Mouse (Mus musculus) inflammation-experienced regulatory T-cells, adult 16 weeks (primary cell): ENCODE results near the gene Sytl2. TPM values are rescaled to one million over a fixed set of nuclear protein-coding genes. Genes with fewer than 3 reads are reported as not detected.

Experiments
- polyA plus RNA-seq: library from polyadenylated mRNA; unstranded; fragments of 100-300 nt; shearing (Covaris generic); gene quantifications from one replicate; pipeline ENCODE4 v1.2.1, GENCODE M21; 2017

Sytl2 gene
- 88.5 TPM for polyA plus RNA-seq

GRCm38 (mm10) chr7:90301942-90302646 is at the start of gene Sytl2:
Gene Sytl2, plus strand, starts transcription at chr7:90302252.

GRCm38 (mm10) chr7:90265289-90265970 is 36.6 kb upstream of the Sytl2 start, which contains the start of gene Ccdc83:
Gene Ccdc83, minus strand, starts transcription at chr7:90265777.

DNA sequence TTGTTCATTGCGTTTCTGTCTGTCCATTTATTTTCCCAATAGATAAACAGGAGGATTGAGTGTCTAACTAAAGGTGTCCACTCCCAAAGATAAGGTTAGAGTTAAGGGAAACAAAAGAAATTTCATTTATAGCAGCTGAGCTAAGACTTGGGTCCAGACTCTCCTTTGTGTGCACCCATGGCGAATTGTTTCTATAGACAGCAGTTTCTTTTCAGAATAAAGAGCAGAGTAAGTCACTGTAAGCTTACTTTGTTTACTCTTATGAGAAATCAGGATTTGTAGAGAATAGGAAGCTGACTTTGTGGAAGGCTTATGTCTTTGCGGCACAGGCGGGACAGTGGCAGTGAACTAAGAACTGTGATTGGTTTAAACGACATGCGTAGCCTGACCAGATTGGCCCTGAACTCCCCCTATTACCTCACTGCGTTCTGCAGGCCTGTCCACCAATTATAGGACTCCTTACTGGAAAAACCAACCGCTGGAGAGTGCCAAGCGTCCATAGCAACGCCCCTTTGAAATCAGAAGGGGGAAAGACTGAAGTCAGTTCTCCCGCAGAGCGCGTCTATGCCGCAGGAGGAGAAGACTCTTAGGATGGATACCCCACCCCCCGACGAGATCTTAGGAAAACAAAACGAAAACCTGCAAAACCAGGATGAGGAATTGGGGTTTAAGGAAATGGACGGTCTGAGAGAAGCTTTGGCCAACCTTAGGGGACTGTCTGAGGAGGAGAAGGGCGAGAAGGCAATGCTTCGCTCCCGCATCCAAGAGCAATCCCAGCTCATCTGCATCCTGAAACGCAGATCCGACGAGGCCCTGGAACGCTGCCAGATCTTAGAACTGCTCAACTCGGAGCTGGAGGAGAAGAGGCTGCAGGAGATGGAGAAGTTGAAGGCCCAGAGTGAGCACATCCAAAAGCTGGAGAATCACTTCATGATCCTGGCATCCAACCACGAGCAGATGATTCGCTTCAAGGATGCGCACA is 124.3 kb downstream of the Sytl2 start, which contains the start of gene Ccdc89:
Gene Ccdc89, plus strand, starts transcription at position 558 of the 982 bp plus-strand sequence.

DNA sequence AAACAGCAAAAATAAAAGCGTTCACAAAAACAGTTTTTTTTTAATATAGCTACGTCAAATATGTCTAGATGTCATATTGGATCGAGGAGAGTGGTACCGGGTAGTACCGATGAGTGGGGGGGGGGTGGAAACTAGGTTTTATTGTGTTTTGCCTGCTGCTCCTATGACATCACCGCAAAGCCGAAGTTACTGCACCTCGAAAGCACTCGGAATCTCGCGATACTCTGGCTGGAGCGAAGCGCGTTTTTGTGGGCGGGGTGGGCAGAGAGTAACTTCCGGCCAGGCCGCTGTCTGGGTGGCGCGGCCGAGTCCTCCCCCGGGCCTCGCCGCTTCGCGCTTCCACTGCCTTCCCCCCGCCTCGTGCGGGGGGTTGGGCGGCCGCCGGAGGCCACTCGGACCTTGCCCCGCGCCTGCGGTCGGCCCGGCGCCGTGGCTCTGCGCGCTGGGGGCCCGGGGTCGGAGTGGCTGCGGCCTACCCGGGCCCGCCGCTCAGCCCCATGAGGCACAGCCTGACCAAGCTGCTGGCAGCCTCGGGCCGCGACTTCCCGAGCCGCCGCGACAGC is 140.5 kb downstream of the Sytl2 start, which contains the start of gene Crebzf:
Gene Crebzf, plus strand, starts transcription at position 212 of the 563 bp plus-strand sequence.

GRCm38 (mm10) chr7:90456845-90457468 is 154.9 kb downstream of the Sytl2 start, which contains the start of gene Tmem126a:
Gene Tmem126a, minus strand, starts transcription at chr7:90457229.

Other genes with a start within 250 kb of the Sytl2 start
- gene Picalm, start 172.0 kb upstream of the Sytl2 start, polyA plus RNA-seq, result 26.3 TPM
- gene Ccdc83, start 36.5 kb upstream of the Sytl2 start, polyA plus RNA-seq, result not detected
- not detected for gene Ccdc89, start 124.3 kb downstream of the Sytl2 start, polyA plus RNA-seq
- 15.7 TPM for gene Crebzf, start 140.5 kb downstream of the Sytl2 start, polyA plus RNA-seq
- 82.0 TPM for gene Tmem126a, start 155.0 kb downstream of the Sytl2 start, polyA plus RNA-seq
- 42.9 TPM for gene Tmem126b, start 173.7 kb downstream of the Sytl2 start, polyA plus RNA-seq
- gene Dlg2, start 174.4 kb downstream of the Sytl2 start, polyA plus RNA-seq, result 0.34 TPM